Mouse (Mus musculus) lung, postnatal 36 days (tissue): ENCODE results near the gene Wasl.

ENCODE experiments used
- DNase-seq: peaks from one replicate; pipeline ENCODE4 v3.0.0; 2022; ENCODE audit warnings: mixed read lengths

Wasl gene

DNA sequence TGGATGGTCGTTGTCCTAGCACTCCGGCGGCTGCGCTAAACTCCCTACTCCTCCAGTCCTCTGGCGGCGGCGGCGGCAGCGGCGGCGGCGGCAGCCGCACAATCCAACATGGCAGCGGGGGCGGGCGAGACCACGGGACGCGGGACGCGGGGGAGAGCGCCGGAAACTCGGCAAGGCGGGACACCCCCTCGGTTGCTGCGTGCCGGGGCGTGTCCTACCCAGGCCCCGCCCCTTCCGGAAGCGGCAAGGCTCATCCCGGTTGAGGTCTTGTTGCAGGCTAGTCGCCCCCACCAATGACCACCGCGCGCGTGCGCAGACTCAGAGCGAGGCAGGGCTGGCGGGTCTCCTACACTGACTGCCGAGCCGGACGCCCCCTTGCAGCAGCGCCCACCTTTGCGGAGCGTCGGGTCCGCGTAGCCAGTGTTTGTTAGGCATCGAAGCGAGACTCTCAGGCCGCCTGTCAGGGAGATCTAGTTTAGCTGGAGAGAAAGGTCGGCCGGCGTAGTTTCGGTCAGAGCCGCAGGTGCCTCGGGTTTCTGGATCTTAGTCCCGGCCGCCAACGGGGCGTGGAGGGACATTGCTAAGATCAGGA lies at the start of gene Wasl:
Wasl (minus strand) TSS at position 143 of the 592 bp plus-strand sequence.
- peak; percentile 97 for DNase-seq

DNA sequence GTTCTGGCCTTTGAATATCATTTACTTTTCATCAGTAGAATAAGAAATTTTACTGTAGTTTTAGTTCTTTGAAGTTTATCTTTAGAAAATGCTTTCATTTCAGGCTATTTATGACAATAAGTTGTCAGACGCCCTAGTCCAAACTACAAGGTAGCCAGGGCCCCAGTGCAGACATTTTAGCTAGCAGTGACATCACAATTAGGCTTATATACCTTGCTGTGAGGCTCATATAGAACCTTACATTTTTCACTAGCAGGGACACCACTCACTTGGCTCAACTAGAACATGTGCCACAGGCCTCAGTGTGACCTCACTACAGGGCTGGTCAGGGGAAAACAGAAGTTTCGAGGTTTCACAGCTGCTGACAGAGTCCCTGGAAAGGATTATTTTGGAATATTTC lies 42.7 kb upstream of the Wasl start:
- no peak for DNase-seq

- no peak for DNase-seq
Measured at GRCm38 (mm10) chr6:24707090-24707489, 42.3 kb upstream of the Wasl start.

DNA sequence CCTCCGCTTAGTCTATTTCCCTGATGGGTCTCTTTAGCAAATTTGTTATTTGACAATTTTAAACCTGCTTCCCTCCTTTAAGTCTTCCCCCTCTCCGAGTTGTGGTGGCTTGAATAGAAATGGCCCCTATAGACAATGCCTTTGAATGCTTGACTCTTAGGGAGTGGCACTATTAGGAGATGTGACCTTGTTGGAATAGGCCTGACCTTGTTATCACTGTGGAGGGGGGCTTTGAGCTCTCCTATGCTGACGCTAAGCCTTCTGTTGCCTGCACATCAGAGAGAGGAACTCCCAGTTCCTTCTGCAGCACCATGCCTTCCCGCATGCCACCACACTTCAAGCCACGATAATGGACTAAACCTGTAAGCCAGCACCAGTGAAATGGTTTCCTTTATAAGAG lies 32.4 kb upstream of the Wasl start:
- DNase-seq, result no peak

GRCm38 (mm10) chr6:24696117-24696516 lies 31.3 kb upstream of the Wasl start:
- DNase-seq, result no peak

- no peak for DNase-seq
Measured at GRCm38 (mm10) chr6:24694455-24695410, 29.9 kb upstream of the Wasl start.

- no peak for DNase-seq
Measured at GRCm38 (mm10) chr6:24687871-24688270, 23.1 kb upstream of the Wasl start.

- DNase-seq, result no peak
Measured at GRCm38 (mm10) chr6:24683113-24683512, 18.3 kb upstream of the Wasl start.

- no peak for DNase-seq
Measured at GRCm38 (mm10) chr6:24667829-24668228, 3.0 kb upstream of the Wasl start.

DNA sequence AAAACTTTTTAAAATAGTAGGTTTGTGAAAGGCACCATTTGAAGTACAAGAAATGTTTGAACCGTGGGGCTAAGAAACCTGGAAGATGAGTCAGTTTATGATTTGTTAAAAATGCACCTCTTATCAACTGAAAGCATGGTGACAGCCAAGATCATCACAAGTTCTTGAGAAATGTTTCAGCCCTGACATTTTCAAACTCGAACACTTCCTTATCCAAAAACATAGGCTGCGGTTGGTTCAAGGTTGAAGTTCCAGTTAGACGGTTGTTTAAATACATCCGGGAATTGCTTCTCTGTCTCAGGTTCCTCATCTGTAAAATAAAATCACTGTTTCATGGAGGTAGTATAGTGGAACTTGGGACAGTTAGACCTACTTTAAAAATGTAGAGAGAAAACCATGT lies 1.4 kb upstream of the Wasl start:
- DNase-seq, result no peak

DNA sequence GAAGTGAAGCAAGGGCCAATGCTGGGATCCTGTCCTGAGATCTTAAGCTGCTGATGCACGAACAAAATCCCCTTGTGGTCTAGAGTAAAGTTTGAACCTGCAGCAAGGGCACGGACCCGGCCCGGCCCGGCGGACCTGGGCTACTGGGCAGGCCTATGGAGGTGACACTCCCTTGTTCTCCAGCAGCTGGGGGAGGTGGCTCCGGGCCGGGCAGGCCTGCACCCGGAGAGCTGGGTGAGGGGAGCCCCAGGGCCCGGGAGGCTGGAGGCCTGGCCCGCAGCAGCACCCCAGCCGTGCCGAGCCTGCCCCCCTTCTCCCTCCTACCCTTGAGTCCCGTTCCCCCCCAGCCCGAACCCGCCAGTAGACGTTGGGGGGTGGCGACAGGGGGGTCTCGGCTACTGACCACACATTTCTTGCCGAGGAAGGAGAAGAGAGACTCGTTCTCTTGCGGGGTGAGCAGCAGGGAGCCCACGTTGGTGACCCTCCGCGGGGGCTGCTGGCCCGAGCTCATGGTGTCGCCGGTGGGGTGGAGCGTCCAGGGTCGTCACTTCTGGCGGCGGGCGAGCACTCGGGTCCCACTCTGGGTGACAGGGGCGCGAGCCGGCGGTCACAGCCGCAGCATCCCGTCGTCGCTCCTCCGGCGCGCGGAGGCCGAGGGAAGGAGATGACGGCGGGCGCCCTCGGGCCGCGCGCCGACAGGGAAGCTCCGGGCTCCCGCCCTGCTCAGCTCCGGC lies 509 bp downstream of the Wasl start:
- DNase-seq, result peak; percentile 44

DNA sequence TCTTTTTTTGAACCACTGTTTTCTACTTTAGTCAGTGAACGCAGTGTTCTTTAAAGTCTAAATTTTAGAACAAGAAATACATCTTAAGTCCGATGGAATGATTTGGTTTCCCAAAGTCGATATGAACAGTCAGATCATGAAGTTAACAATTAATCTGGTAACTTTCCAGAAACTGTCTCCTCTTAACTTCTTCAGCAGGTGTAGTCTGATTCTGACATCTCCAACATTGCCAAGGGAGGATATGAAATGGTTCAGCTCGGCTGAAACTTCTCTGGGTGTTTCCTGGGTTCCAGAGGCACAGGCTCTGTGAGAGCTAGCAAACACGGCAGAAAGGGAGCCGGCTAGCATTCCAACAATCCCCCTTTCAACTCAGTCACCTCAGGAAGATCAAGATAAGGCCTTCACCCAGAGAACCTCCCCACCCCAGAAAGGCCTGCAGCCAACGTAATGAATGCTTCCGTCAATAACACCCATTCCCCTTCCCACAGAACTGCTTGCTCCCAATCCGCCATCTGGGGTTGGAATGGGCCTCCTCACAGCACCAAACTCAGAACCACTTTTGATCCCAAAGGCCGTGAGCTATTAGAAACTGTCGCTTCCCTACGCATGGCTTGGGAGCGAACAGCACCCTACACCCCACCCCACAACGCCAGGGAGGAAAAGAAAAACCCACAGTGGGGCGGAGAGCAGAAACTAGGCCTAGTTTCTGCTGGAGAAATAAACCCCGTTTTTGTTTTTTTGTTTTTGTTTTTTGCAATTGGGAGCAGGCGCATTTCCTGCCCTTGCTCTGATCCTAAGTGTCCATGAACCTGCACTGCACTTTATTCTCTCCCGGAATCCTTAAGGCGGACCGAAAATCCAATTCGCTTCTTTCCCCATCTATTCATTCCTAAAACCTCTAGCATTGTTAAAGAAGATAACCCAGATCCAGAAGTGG lies 1.3 kb downstream of the Wasl start:
- DNase-seq, result peak; percentile 31

DNA sequence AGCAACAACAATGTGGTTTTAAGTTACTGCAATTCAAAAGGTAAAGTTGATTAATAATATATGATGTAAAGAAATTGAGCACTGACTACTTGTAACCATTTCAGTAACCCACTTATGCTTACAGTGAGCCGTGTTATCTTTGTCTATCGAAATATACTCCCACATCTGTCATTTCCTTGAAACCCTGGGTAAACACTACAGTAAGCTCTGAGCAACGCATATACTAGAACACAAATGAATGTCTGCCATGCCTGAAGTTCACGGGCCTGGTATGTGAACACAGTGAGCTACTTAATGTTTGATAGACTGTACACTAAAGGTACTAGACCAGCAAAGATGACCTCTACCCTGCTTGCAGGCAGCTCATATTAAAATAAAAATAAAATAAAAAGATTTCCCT lies 2.3 kb downstream of the Wasl start:
- DNase-seq, result peak; percentile 23

GRCm38 (mm10) chr6:24661879-24662278 lies 2.9 kb downstream of the Wasl start:
- no peak for DNase-seq

DNA sequence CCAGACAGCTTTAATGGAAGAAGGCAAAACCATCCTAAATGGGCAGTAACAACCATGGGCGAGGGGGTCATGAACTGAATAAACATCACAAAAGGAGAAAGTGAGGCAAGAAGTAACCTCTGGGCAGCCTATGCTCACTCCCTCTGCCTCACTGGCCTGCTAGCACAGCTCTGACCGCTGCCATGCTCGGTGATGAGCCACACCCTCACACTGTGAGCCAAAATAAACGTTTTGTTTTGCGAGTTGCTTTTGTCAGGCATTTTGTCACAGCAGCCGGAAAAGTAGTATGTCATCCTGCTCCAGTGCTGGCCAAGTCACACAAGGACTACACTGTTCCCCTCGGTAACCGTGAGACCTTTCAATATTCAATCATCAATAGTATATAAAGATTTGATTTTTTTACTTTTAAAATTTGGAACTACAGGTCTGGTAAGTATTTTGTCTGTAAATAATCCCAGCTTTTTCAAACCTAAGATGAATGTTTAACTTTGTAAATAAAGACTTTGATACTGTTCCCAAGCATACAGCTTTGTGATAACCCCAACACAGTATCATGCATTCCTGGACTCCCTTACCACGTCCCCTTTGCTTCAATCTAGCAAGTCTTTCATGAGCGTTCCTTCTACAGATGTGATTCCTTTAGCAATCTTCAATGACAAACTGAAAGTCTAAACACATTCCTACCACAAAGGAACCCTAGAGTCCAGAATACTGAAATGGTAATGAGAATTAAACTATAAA lies 7.0 kb downstream of the Wasl start:
- DNase-seq, result peak; percentile 51

DNA sequence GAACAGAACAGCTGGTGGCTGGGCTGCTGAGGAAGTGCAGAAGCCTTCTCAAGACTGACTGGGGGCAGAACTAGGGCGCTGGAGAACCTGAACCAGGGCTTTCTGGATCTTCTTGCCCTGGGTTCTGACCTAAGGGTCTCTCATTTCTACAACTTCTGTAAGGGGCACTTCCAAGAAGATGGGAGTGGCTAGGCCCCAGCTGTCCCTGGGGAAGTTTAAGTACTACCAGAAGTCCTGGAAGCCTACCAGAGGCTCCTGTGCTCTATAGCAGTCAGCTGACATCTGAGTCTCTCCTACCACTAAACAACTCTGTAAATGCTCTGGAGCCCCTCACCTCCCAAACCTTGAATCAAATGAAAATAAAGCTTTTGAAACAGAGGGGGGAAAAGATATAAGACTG lies 8.7 kb downstream of the Wasl start:
- DNase-seq, result no peak

GRCm38 (mm10) chr6:24651538-24651937 lies 13.3 kb downstream of the Wasl start:
- no peak for DNase-seq

- peak; percentile 30 for DNase-seq
Measured at GRCm38 (mm10) chr6:24650719-24651118, 14.1 kb downstream of the Wasl start.

DNA sequence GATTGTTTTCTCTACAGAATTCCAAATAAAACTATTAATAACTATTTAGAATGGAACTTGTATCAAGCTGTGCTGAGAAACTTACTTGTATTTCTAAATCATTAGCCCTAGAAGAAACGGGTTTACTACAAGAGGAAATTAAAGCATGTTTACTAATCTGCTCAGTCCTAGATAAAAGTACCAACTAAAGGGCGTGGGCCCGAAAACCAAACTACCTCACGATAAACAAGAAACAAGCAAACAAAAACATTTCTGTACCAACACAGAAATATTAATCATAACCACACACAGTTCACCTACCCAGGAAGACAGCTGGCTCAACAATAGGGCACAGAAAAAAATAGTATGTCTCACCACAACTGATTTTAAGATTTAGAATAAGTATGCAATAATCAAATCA lies 16.4 kb downstream of the Wasl start:
- DNase-seq, result no peak

GRCm38 (mm10) chr6:24647103-24647691 lies 17.6 kb downstream of the Wasl start:
- no peak for DNase-seq

DNA sequence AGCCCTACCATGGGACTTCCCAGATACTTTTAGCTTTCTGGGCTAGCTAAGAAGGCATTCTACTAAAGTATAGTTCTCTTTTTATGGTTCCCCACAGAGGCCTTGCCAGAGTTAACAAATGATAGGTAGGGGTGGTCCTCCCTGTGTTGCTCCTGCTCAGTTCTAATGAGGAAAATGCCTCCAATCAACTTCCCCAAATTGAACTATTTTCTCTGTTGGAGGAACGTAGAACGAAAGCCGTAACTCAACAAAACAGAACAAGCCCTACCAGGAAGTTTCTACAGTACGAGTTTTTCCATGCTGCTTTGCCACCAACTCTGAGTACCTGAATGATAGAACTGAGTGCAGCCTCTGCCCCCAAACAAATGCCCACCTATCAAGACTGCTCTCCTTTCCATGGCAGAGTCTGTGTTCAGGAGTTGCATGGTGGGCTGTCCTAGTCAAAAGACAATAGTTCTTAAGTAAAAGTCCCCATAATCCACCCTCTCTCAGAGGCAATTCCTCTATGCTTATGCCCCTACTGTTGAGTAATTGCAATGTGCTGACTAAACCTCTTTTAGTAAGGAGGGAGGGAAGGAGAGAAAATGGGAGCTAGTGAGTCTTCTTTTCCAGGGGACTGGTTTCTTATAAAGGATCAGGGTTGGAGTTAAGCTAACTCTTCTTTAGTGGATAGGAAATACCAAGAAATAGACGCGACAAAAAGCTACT lies 19.3 kb downstream of the Wasl start:
- no peak for DNase-seq
